Mouse (Mus musculus) forebrain, embryonic 13.5 days (tissue): ENCODE results near the gene St8sia6. TPM values are rescaled to one million over a fixed set of nuclear protein-coding genes. Genes with fewer than 3 reads are reported as not detected.
A peak's percentile ranks its signal among the peaks of the same experiment; 100 is the strongest.

Experiments
- ATAC-seq: fragments of 200-750 bp; cut with Nextera tagmentation; 2 replicates; pipeline ENCODE4 v1.8.0; 2017
- H3K27ac ChIP-seq: fragments of 300-500 bp; sonication (generic); 2 replicates; pipeline ENCODE4 v1.5.1; 2015; ENCODE audit warnings: inconsistent platforms, mild to moderate bottlenecking, moderate library complexity
- H3K27me3 ChIP-seq: fragments of 300-500 bp; sonication (generic); 2 replicates; pipeline ENCODE4 v1.6.1; 2015; ENCODE audit warnings: mild to moderate bottlenecking, inconsistent platforms
- H3K36me3 ChIP-seq: fragments of 300-500 bp; sonication (generic); 2 replicates; pipeline ENCODE4 v1.6.1; 2015; ENCODE audit warnings: mild to moderate bottlenecking, inconsistent platforms; ENCODE audit not compliant: poor library complexity, severe bottlenecking
- H3K4me1 ChIP-seq: fragments of 300-500 bp; sonication (generic); 2 replicates; pipeline ENCODE4 v1.6.1; 2015; ENCODE audit warnings: inconsistent platforms
- H3K4me2 ChIP-seq: fragments of 300-500 bp; sonication (generic); 2 replicates; pipeline ENCODE4 v1.6.1; 2015; ENCODE audit warnings: inconsistent platforms, mild to moderate bottlenecking, moderate library complexity
- H3K4me3 ChIP-seq: fragments of 300-500 bp; sonication (generic); 2 replicates; pipeline ENCODE4 v1.5.1; 2015; ENCODE audit warnings: mild to moderate bottlenecking, inconsistent platforms
- H3K9ac ChIP-seq: fragments of 300-500 bp; sonication (generic); 2 replicates; pipeline ENCODE4 v1.6.1; 2015; ENCODE audit warnings: mild to moderate bottlenecking, inconsistent platforms
- H3K9me3 ChIP-seq: fragments of 300-500 bp; sonication (generic); replicated peaks from 2 replicates; pipeline ENCODE4 v1.6.1; 2016; ENCODE audit warnings: inconsistent platforms
- WGBS: fragments of 180-500 bp; shearing (Covaris S2); methylation state at CpG from one replicate; pipeline ENCODE4 v1.1.7; 2015; 5-methylcytosine and 5-hydroxymethylcytosine counted together
- polyA plus RNA-seq: library from polyadenylated mRNA; unstranded; fragments of >200 nt; fragmentation: Nextera tagmentation; extraction: Ambion mirVana; gene quantifications from 2 replicates; pipeline ENCODE4 v1.2.1, GENCODE M21; 2015

Gene St8sia6
- polyA plus RNA-seq, result 0.19 and 0.21 TPM in 2 replicates

GRCm38 (mm10) chr2:13793969-13794363 is at the start of gene St8sia6:
Gene St8sia6 (minus strand): TSS chr2:13794064.
- peak within 1 kb of the TSS; percentile 68 for H3K9ac ChIP-seq
- peak within 1 kb of the TSS; percentile 60 for H3K4me3 ChIP-seq
- 53% methylated on average over 8 of the region's 8 CpGs for WGBS
- H3K27me3 ChIP-seq, result peaks cover 36% of the 10 kb centered on the region
- ATAC-seq, result no peak
- H3K9me3 ChIP-seq, result no peaks in the 10 kb centered on the region
- H3K27ac ChIP-seq, result no peak within 1 kb of the TSS
- H3K36me3 ChIP-seq, result no peaks in the 10 kb centered on the region
- peak within 1 kb of the TSS; percentile 97 for H3K4me2 ChIP-seq
- peaks cover 9% of the 10 kb centered on the region; the same call in 1 of the 2 replicates for H3K4me1 ChIP-seq

GRCm38 (mm10) chr2:13836310-13836709 is 42.4 kb upstream of the St8sia6 start:
- Histone ChIP-seq H3K36me3 (no peaks in the 10 kb centered on the region), H3K27me3 (no peaks in the 10 kb centered on the region), H3K9ac (no peak overlapping the region), H3K9me3 (no peaks in the 10 kb centered on the region), H3K27ac (no peak overlapping the region), H3K4me1 (no peaks in the 10 kb centered on the region), H3K4me3 (no peak overlapping the region), H3K4me2 (no peak overlapping the region)
- 76% methylated on average over 3 of the region's 3 CpGs for WGBS
- no peak for ATAC-seq

- no peak overlapping the region for H3K4me2 ChIP-seq
- no peak overlapping the region for H3K9ac ChIP-seq
- no peak for ATAC-seq
- H3K9me3 ChIP-seq, result no peaks in the 10 kb centered on the region
- no peaks in the 10 kb centered on the region for H3K36me3 ChIP-seq
- no peaks in the 10 kb centered on the region for H3K27me3 ChIP-seq
- H3K27ac ChIP-seq, result no peak overlapping the region
- WGBS, result 79% methylated on average over 1 of the region's 1 CpGs
- H3K4me3 ChIP-seq, result no peak overlapping the region
- H3K4me1 ChIP-seq, result no peaks in the 10 kb centered on the region
These were observed 41.1 kb upstream of the St8sia6 start for GRCm38 (mm10) chr2:13834989-13835388.

- Histone ChIP-seq H3K27me3 (no peaks in the 10 kb centered on the region), H3K9me3 (no peaks in the 10 kb centered on the region), H3K4me3 (no peak overlapping the region), H3K27ac (no peak overlapping the region), H3K4me2 (no peak overlapping the region), H3K36me3 (no peaks in the 10 kb centered on the region), H3K9ac (no peak overlapping the region), H3K4me1 (no peaks in the 10 kb centered on the region)
- 79% methylated on average over 2 of the region's 2 CpGs for WGBS
- no peak for ATAC-seq
These were observed 22.8 kb upstream of the St8sia6 start for GRCm38 (mm10) chr2:13816645-13817044.

- 76% methylated on average over 5 of the region's 5 CpGs for WGBS
- Histone ChIP-seq H3K9me3 (no peaks in the 10 kb centered on the region), H3K9ac (no peak overlapping the region), H3K4me1 (no peaks in the 10 kb centered on the region), H3K4me3 (no peak overlapping the region), H3K36me3 (no peaks in the 10 kb centered on the region), H3K27me3 (no peaks in the 10 kb centered on the region), H3K4me2 (no peak overlapping the region), H3K27ac (no peak overlapping the region)
- ATAC-seq, result no peak
These were observed 14.7 kb upstream of the St8sia6 start for GRCm38 (mm10) chr2:13808593-13808992.

GRCm38 (mm10) chr2:13808008-13808407 is 14.1 kb upstream of the St8sia6 start:
- ATAC-seq, result no peak
- no peak overlapping the region for H3K27ac ChIP-seq
- no peak overlapping the region for H3K4me2 ChIP-seq
- H3K36me3 ChIP-seq, result no peaks in the 10 kb centered on the region
- no peaks in the 10 kb centered on the region for H3K9me3 ChIP-seq
- WGBS, result 82% methylated on average over 4 of the region's 4 CpGs
- H3K27me3 ChIP-seq, result no peaks in the 10 kb centered on the region
- no peak overlapping the region for H3K4me3 ChIP-seq
- H3K9ac ChIP-seq, result no peak overlapping the region
- H3K4me1 ChIP-seq, result no peaks in the 10 kb centered on the region

- Histone ChIP-seq H3K27ac (no peak overlapping the region), H3K4me1 (no peaks in the 10 kb centered on the region), H3K4me3 (no peak overlapping the region), H3K27me3 (no peaks in the 10 kb centered on the region), H3K9ac (no peak overlapping the region), H3K36me3 (no peaks in the 10 kb centered on the region), H3K9me3 (no peaks in the 10 kb centered on the region), H3K4me2 (no peak overlapping the region)
- 93% methylated on average over 3 of the region's 3 CpGs for WGBS
- no peak for ATAC-seq
These were observed 12.3 kb upstream of the St8sia6 start for GRCm38 (mm10) chr2:13806120-13806519.

- H3K9ac ChIP-seq, result no peak overlapping the region
These were observed 6.8 kb upstream of the St8sia6 start for GRCm38 (mm10) chr2:13800639-13801038.

GRCm38 (mm10) chr2:13794446-13794845 is 582 bp upstream of the St8sia6 start:
- Histone ChIP-seq H3K27ac (no peak overlapping the region), H3K9me3 (no peaks in the 10 kb centered on the region), H3K9ac (no peak overlapping the region), H3K36me3 (no peaks in the 10 kb centered on the region), H3K4me2 (no peak overlapping the region), H3K4me3 (no peak overlapping the region), H3K4me1 (peaks cover 9% of the 10 kb centered on the region; the same call in 1 of the 2 replicates), H3K27me3 (peaks cover 36% of the 10 kb centered on the region)
- 87% methylated on average over 8 of the region's 8 CpGs for WGBS
- ATAC-seq, result no peak

More at GRCm38 (mm10) chr2:13800639-13801038, 6.8 kb upstream of the St8sia6 start:
- no peaks in the 10 kb centered on the region for H3K9me3 ChIP-seq
- H3K36me3 ChIP-seq, result no peaks in the 10 kb centered on the region
- no peak overlapping the region for H3K27ac ChIP-seq
- 93% methylated on average over 2 of the region's 2 CpGs for WGBS
- no peak overlapping the region for H3K4me3 ChIP-seq
- H3K27me3 ChIP-seq, result no peaks in the 10 kb centered on the region
- no peaks in the 10 kb centered on the region for H3K4me1 ChIP-seq
- ATAC-seq, result no peak
- H3K4me2 ChIP-seq, result no peak overlapping the region

GRCm38 (mm10) chr2:13793054-13793968 is 553 bp downstream of the St8sia6 start:
- H3K9ac ChIP-seq, result peak overlapping the region; percentile 68
- peaks cover 9% of the 10 kb centered on the region; the same call in 1 of the 2 replicates for H3K4me1 ChIP-seq
- H3K4me2 ChIP-seq, result peak overlapping the region; percentile 97
- H3K4me3 ChIP-seq, result peak overlapping the region; percentile 60
- ATAC-seq, result peak; percentile 93
- H3K9me3 ChIP-seq, result no peaks in the 10 kb centered on the region
- WGBS, result under 1% methylated on average over 82 of the region's 89 CpGs
- H3K36me3 ChIP-seq, result no peaks in the 10 kb centered on the region
- H3K27me3 ChIP-seq, result peaks cover 36% of the 10 kb centered on the region
- no peak overlapping the region for H3K27ac ChIP-seq

- no peak overlapping the region for H3K27ac ChIP-seq
- ATAC-seq, result peak; percentile 7; the same call in 1 of the 2 replicates
- H3K9ac ChIP-seq, result no peak overlapping the region
- H3K4me1 ChIP-seq, result peaks cover 9% of the 10 kb centered on the region; the same call in 1 of the 2 replicates
- peak overlapping the region; percentile 60 for H3K4me3 ChIP-seq
- 43% methylated on average over 13 of the region's 13 CpGs for WGBS
- peaks cover 36% of the 10 kb centered on the region for H3K27me3 ChIP-seq
- H3K36me3 ChIP-seq, result no peaks in the 10 kb centered on the region
- peak overlapping the region; percentile 97 for H3K4me2 ChIP-seq
- no peaks in the 10 kb centered on the region for H3K9me3 ChIP-seq
These were observed 1.4 kb downstream of the St8sia6 start for GRCm38 (mm10) chr2:13792256-13793005.

- H3K9me3 ChIP-seq, result no peaks in the 10 kb centered on the region
- no peak overlapping the region for H3K4me2 ChIP-seq
- H3K9ac ChIP-seq, result no peak overlapping the region
- H3K27me3 ChIP-seq, result peaks cover 36% of the 10 kb centered on the region
- no peak overlapping the region for H3K4me3 ChIP-seq
- ATAC-seq, result no peak
- H3K4me1 ChIP-seq, result peaks cover 9% of the 10 kb centered on the region; the same call in 1 of the 2 replicates
- H3K27ac ChIP-seq, result no peak overlapping the region
- WGBS, result 70% methylated on average over 7 of the region's 7 CpGs
- no peaks in the 10 kb centered on the region for H3K36me3 ChIP-seq
These were observed 2.3 kb downstream of the St8sia6 start for GRCm38 (mm10) chr2:13791598-13791997.
